Mouse (Mus musculus): Measurements from ENCODE around the gene Slc12a3. TPM values are rescaled to one million over a fixed set of nuclear protein-coding genes. Genes with fewer than 3 reads are reported as not detected.

Gene Slc12a3
- not detected in 2 replicates for polyA plus RNA-seq (2014; fragmentation: Nextera tagmentation; extraction: Ambion mirVana)

DNA sequence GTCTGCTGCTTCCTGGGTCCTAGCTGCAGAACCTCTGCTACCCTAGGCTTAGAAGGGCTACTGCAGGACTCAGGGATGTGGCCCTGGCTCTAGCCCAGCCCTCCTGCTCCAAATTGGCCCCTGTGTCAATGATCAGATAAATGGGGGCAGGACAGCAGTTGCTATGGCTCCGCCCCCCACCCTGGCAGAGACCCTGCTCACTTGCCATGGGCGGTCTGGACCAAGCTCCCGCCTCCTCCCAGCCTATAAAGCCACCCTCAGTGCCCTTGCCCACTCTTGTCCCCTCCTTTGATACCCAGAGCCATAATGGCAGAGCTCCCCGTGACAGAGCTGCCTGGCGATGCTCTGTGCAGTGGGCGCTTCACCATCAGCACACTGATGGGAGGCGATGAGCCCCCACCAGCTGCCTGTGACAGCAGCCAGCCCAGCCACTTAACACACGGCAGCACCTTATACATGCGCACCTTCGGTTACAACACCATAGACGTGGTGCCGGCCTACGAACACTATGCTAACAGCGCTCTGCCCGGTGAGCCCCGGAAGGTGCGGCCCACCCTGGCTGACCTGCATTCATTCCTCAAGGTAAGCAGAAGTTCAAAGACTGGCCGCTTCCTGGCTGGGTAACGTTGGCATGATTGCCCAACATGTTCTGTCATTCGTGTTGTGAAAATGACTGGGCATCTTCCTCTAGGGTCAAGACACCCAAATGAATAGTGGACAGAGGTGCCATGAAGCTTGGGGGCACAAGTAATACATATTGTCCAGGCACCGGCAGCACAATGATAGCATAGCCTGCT, at the start of gene Slc12a3:
Gene Slc12a3 (plus strand): TSS at position 270 of the 797 bp plus-strand sequence.
- Histone ChIP-seq H3K9ac (ENCODE audit: low read length) (no peak within 1 kb of the TSS), H3K36me3 (ENCODE audit: control insufficient read depth, insufficient read depth, low read length) (no peaks in the 10 kb centered on the region), H3K4me2 (ENCODE audit: low read length) (no peak within 1 kb of the TSS), H3K9me3 (replicated peaks; ENCODE audit: control insufficient read depth, low read length) (no peaks in the 10 kb centered on the region), H3K4me3 (ENCODE audit: low read depth, low read length) (no peak within 1 kb of the TSS), H3K4me1 (ENCODE audit: control insufficient read depth, insufficient read depth, low read length) (no peaks in the 10 kb centered on the region), H3K27ac (ENCODE audit: low read depth, low read length) (no peak within 1 kb of the TSS), H3K27me3 (replicated peaks; ENCODE audit: control insufficient read depth, insufficient read depth, low read length) (no peaks in the 10 kb centered on the region)
- WGBS: 80% methylated on average over 21 of the region's 21 CpGs
- DNase-seq (ENCODE audit: low spot score) (no peak), ATAC-seq (no peak; the same call in 1 of the 2 replicates)

DNA sequence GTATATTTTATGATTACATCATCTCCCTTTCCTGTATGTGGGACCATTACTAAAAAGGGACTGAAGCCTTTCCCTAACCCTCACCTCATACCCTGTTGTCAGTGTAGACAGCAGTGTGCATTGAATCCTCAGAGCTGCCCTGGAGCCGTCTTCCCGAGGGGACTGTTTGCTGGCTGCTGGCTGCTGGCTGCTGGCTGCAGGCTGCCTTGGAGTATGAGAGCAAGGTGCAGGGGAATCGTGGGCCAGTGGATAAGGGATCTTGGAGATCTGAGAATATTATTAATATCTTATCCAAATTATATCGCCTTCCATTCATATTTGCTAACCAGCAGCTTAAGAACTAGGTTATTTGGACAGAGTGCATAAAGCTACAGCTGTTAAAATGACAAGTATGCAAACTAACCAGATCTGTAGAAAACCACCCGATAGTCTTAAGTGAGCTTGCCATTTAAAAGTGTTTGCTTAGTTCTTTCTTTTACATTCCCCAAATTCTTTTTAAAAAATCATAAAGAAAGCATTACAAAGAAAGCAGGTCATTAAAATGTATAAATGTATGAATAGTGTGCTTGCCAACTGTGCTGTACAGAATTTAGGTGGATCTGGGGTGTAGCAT, 48.9 kb upstream of the Slc12a3 start:
- Histone ChIP-seq H3K27ac (ENCODE audit: low read depth, low read length) (no peak overlapping the region), H3K9me3 (replicated peaks; ENCODE audit: control insufficient read depth, low read length) (no peaks in the 10 kb centered on the region), H3K4me1 (ENCODE audit: control insufficient read depth, insufficient read depth, low read length) (no peaks in the 10 kb centered on the region), H3K4me3 (ENCODE audit: low read depth, low read length) (no peak overlapping the region), H3K4me2 (ENCODE audit: low read length) (no peak overlapping the region), H3K36me3 (ENCODE audit: control insufficient read depth, insufficient read depth, low read length) (no peaks in the 10 kb centered on the region), H3K9ac (ENCODE audit: low read length) (no peak overlapping the region), H3K27me3 (replicated peaks; ENCODE audit: control insufficient read depth, insufficient read depth, low read length) (no peaks in the 10 kb centered on the region)
- DNase-seq (ENCODE audit: low spot score) (no peak), ATAC-seq (no peak)
- 73% methylated on average over 5 of the region's 5 CpGs for WGBS

- Histone ChIP-seq H3K9ac (ENCODE audit: low read length) (no peak overlapping the region), H3K9me3 (replicated peaks; ENCODE audit: control insufficient read depth, low read length) (no peaks in the 10 kb centered on the region), H3K4me3 (ENCODE audit: low read depth, low read length) (no peak overlapping the region), H3K36me3 (ENCODE audit: control insufficient read depth, insufficient read depth, low read length) (no peaks in the 10 kb centered on the region), H3K4me1 (ENCODE audit: control insufficient read depth, insufficient read depth, low read length) (no peaks in the 10 kb centered on the region), H3K27me3 (replicated peaks; ENCODE audit: control insufficient read depth, insufficient read depth, low read length) (no peaks in the 10 kb centered on the region), H3K27ac (ENCODE audit: low read depth, low read length) (no peak overlapping the region), H3K4me2 (ENCODE audit: low read length) (no peak overlapping the region)
- DNase-seq (ENCODE audit: low spot score) (no peak), ATAC-seq (no peak)
- WGBS: 81% methylated on average over 3 of the region's 3 CpGs
Observed at GRCm38 (mm10) chr8:94282453-94282985, 46.5 kb upstream of the Slc12a3 start.

GRCm38 (mm10) chr8:94284204-94284603, 44.8 kb upstream of the Slc12a3 start:
- DNase-seq (ENCODE audit: low spot score): no peak
- H3K27ac ChIP-seq (ENCODE audit: low read depth, low read length): no peak overlapping the region
- H3K4me3 ChIP-seq (ENCODE audit: low read depth, low read length): no peak overlapping the region
- H3K9me3 ChIP-seq (replicated peaks; ENCODE audit: control insufficient read depth, low read length): no peaks in the 10 kb centered on the region
- 74% methylated on average over 7 of the region's 7 CpGs for WGBS
- no peak overlapping the region for H3K9ac ChIP-seq (ENCODE audit: low read length)
- no peaks in the 10 kb centered on the region for H3K4me1 ChIP-seq (ENCODE audit: control insufficient read depth, insufficient read depth, low read length)
- 0 out of 2 replicates have a peak, but pooled peaks cover 3% of the 10 kb centered on the region for H3K36me3 ChIP-seq (ENCODE audit: control insufficient read depth, insufficient read depth, low read length)
- no peak for ATAC-seq
- no peak overlapping the region for H3K4me2 ChIP-seq (ENCODE audit: low read length)
- H3K27me3 ChIP-seq (replicated peaks; ENCODE audit: control insufficient read depth, insufficient read depth, low read length): no peaks in the 10 kb centered on the region

DNA sequence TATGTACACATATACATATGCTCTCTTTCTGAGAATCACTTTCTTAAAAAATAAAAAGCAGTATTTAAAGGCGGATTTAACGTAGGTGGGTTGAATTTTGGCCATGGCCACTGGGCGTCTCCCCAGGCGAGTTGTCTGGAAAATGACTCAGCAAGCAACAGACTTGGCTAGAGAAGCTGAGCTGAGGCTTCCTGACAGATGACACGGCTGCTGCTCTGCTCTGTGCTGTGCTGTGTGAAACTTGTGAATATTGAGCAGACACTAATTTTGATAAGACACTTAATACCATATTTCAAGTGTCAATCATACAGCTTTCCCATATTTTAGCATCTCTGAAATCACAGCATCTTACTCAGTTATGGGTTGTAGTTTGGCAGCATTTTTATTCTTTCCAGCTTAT, 38.4 kb upstream of the Slc12a3 start:
- WGBS: 87% methylated on average over 5 of the region's 5 CpGs
- DNase-seq (ENCODE audit: low spot score) (peak; percentile 19), ATAC-seq (no peak)
- H3K4me3 ChIP-seq (ENCODE audit: low read depth, low read length): no peak overlapping the region
- H3K4me2 ChIP-seq (ENCODE audit: low read length): no peak overlapping the region
- no peaks in the 10 kb centered on the region for H3K4me1 ChIP-seq (ENCODE audit: control insufficient read depth, insufficient read depth, low read length)
- H3K36me3 ChIP-seq (ENCODE audit: control insufficient read depth, insufficient read depth, low read length): peaks cover 15% of the 10 kb centered on the region
- no peaks in the 10 kb centered on the region for H3K9me3 ChIP-seq (replicated peaks; ENCODE audit: control insufficient read depth, low read length)
- no peak overlapping the region for H3K27ac ChIP-seq (ENCODE audit: low read depth, low read length)
- no peak overlapping the region for H3K9ac ChIP-seq (ENCODE audit: low read length)
- H3K27me3 ChIP-seq (replicated peaks; ENCODE audit: control insufficient read depth, insufficient read depth, low read length): no peaks in the 10 kb centered on the region

- DNase-seq (ENCODE audit: low spot score): peak; percentile 43
- H3K4me2 ChIP-seq (ENCODE audit: low read length): no peak overlapping the region
- peaks cover 19% of the 10 kb centered on the region for H3K36me3 ChIP-seq (ENCODE audit: control insufficient read depth, insufficient read depth, low read length)
- no peak overlapping the region for H3K27ac ChIP-seq (ENCODE audit: low read depth, low read length)
- H3K27me3 ChIP-seq (replicated peaks; ENCODE audit: control insufficient read depth, insufficient read depth, low read length): no peaks in the 10 kb centered on the region
- no peak overlapping the region for H3K4me3 ChIP-seq (ENCODE audit: low read depth, low read length)
- H3K9me3 ChIP-seq (replicated peaks; ENCODE audit: control insufficient read depth, low read length): no peaks in the 10 kb centered on the region
- 64% methylated on average over 6 of the region's 6 CpGs for WGBS
- H3K9ac ChIP-seq (ENCODE audit: low read length): no peak overlapping the region
- no peaks in the 10 kb centered on the region for H3K4me1 ChIP-seq (ENCODE audit: control insufficient read depth, insufficient read depth, low read length)
- ATAC-seq: no peak
Observed at GRCm38 (mm10) chr8:94292072-94292471, 36.9 kb upstream of the Slc12a3 start.

DNA sequence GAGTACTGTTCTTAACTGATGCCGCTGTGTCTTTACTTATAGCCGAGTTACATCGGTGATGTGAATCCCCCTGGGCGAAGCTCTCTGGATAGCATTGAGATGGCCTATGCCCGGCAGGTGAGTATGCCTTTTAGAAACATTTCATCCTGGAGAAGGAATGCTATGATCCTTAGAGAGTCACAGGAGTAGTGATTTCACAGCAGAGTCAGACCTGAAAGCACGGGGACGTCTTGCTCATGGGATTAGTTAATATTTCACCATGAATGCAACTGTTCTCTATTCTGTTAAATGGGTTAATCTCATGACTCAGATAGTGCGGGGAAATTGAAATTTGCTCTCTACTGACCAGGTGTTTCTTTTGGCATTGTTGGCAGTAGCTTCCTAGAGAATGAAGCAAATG, 36.4 kb upstream of the Slc12a3 start:
- Histone ChIP-seq H3K27me3 (replicated peaks; ENCODE audit: control insufficient read depth, insufficient read depth, low read length) (no peaks in the 10 kb centered on the region), H3K9ac (ENCODE audit: low read length) (no peak overlapping the region), H3K4me2 (ENCODE audit: low read length) (no peak overlapping the region), H3K9me3 (replicated peaks; ENCODE audit: control insufficient read depth, low read length) (no peaks in the 10 kb centered on the region), H3K4me1 (ENCODE audit: control insufficient read depth, insufficient read depth, low read length) (no peaks in the 10 kb centered on the region), H3K36me3 (ENCODE audit: control insufficient read depth, insufficient read depth, low read length) (peaks cover 19% of the 10 kb centered on the region), H3K4me3 (ENCODE audit: low read depth, low read length) (no peak overlapping the region), H3K27ac (ENCODE audit: low read depth, low read length) (no peak overlapping the region)
- DNase-seq (ENCODE audit: low spot score) (no peak), ATAC-seq (no peak)
- 96% methylated on average over 8 of the region's 8 CpGs for WGBS

GRCm38 (mm10) chr8:94295687-94296086, 33.3 kb upstream of the Slc12a3 start:
- H3K9ac ChIP-seq (ENCODE audit: low read length): no peak overlapping the region
- no peak overlapping the region for H3K27ac ChIP-seq (ENCODE audit: low read depth, low read length)
- 71% methylated on average over 6 of the region's 6 CpGs for WGBS
- H3K4me2 ChIP-seq (ENCODE audit: low read length): no peak overlapping the region
- peaks cover 16% of the 10 kb centered on the region for H3K36me3 ChIP-seq (ENCODE audit: control insufficient read depth, insufficient read depth, low read length)
- no peak for DNase-seq (ENCODE audit: low spot score)
- no peaks in the 10 kb centered on the region for H3K4me1 ChIP-seq (ENCODE audit: control insufficient read depth, insufficient read depth, low read length)
- no peaks in the 10 kb centered on the region for H3K27me3 ChIP-seq (replicated peaks; ENCODE audit: control insufficient read depth, insufficient read depth, low read length)
- H3K9me3 ChIP-seq (replicated peaks; ENCODE audit: control insufficient read depth, low read length): no peaks in the 10 kb centered on the region
- ATAC-seq: no peak
- H3K4me3 ChIP-seq (ENCODE audit: low read depth, low read length): no peak overlapping the region

Data from forebrain, embryonic 14.5 days (tissue).